Mouse (Mus musculus): ENCODE measurements around the gene Spata25.

Gene Spata25

GRCm38 (mm10) chr2:164787032-164787431, 41.3 kb downstream of the Spata25 start:
- no peak for DNase-seq (ENCODE audit: low read depth, low spot score)
- Histone ChIP-seq H3K27me3 (ENCODE audit: control insufficient read depth, insufficient read depth, low read length, poor library complexity, severe bottlenecking) (no peaks in the 10 kb centered on the region), H3K36me3 (ENCODE audit: control insufficient read depth, insufficient read depth, low read length, poor library complexity, severe bottlenecking) (no peaks in the 10 kb centered on the region; the same call in none of the 2 replicates)

GRCm38 (mm10) chr2:164786388-164786885, 41.9 kb downstream of the Spata25 start:
- Histone ChIP-seq H3K27me3 (ENCODE audit: control insufficient read depth, insufficient read depth, low read length, poor library complexity, severe bottlenecking) (no peaks in the 10 kb centered on the region), H3K36me3 (ENCODE audit: control insufficient read depth, insufficient read depth, low read length, poor library complexity, severe bottlenecking) (no peaks in the 10 kb centered on the region; the same call in 1 of the 2 replicates)
- DNase-seq (ENCODE audit: low read depth, low spot score), result no peak

GRCm38 (mm10) chr2:164785481-164786387, 42.6 kb downstream of the Spata25 start, which contains the start of gene Snx21:
TSS of gene Snx21 (plus strand) at chr2:164785823.
- DNase-seq (ENCODE audit: low read depth, low spot score), result peak; percentile 73
- no peaks in the 10 kb centered on the region; the same call in 1 of the 2 replicates for H3K36me3 ChIP-seq (ENCODE audit: control insufficient read depth, insufficient read depth, low read length, poor library complexity, severe bottlenecking)
- no peaks in the 10 kb centered on the region for H3K27me3 ChIP-seq (ENCODE audit: control insufficient read depth, insufficient read depth, low read length, poor library complexity, severe bottlenecking)

- no peaks in the 10 kb centered on the region; the same call in 1 of the 2 replicates for H3K36me3 ChIP-seq (ENCODE audit: control insufficient read depth, insufficient read depth, low read length, poor library complexity, severe bottlenecking)
- no peaks in the 10 kb centered on the region for H3K27me3 ChIP-seq (ENCODE audit: control insufficient read depth, insufficient read depth, low read length, poor library complexity, severe bottlenecking)
- DNase-seq (ENCODE audit: low read depth, low spot score), result no peak
Observed at GRCm38 (mm10) chr2:164784869-164785420, 43.4 kb downstream of the Spata25 start.

- Histone ChIP-seq H3K36me3 (ENCODE audit: control insufficient read depth, insufficient read depth, low read length, poor library complexity, severe bottlenecking) (no peaks in the 10 kb centered on the region; the same call in 1 of the 2 replicates), H3K27me3 (ENCODE audit: control insufficient read depth, insufficient read depth, low read length, poor library complexity, severe bottlenecking) (no peaks in the 10 kb centered on the region)
- DNase-seq (ENCODE audit: low read depth, low spot score), result peak; percentile 50
Observed at GRCm38 (mm10) chr2:164783926-164784581, 44.3 kb downstream of the Spata25 start.

- H3K27me3 ChIP-seq (ENCODE audit: control insufficient read depth, insufficient read depth, low read length, poor library complexity, severe bottlenecking), result no peaks in the 10 kb centered on the region
- no peaks in the 10 kb centered on the region for H3K36me3 ChIP-seq (ENCODE audit: control insufficient read depth, insufficient read depth, low read length, poor library complexity, severe bottlenecking)
- DNase-seq (ENCODE audit: low read depth, low spot score), result no peak
Observed at GRCm38 (mm10) chr2:164781876-164782275, 46.5 kb downstream of the Spata25 start.

GRCm38 (mm10) chr2:164779481-164780086, 48.8 kb downstream of the Spata25 start, which contains the start of gene Tnnc2:
TSS of gene Tnnc2 (minus strand) at chr2:164779967.
- no peak for DNase-seq (ENCODE audit: low read depth, low spot score)
- no peaks in the 10 kb centered on the region for H3K36me3 ChIP-seq (ENCODE audit: control insufficient read depth, insufficient read depth, low read length, poor library complexity, severe bottlenecking)
- no peaks in the 10 kb centered on the region for H3K27me3 ChIP-seq (ENCODE audit: control insufficient read depth, insufficient read depth, low read length, poor library complexity, severe bottlenecking)

GRCm38 (mm10) chr2:164778809-164779208, 49.5 kb downstream of the Spata25 start:
- H3K27me3 ChIP-seq (ENCODE audit: control insufficient read depth, insufficient read depth, low read length, poor library complexity, severe bottlenecking), result no peaks in the 10 kb centered on the region
- DNase-seq (ENCODE audit: low read depth, low spot score), result no peak
- no peaks in the 10 kb centered on the region for H3K36me3 ChIP-seq (ENCODE audit: control insufficient read depth, insufficient read depth, low read length, poor library complexity, severe bottlenecking)

GRCm38 (mm10) chr2:164778015-164778287, 50.4 kb downstream of the Spata25 start:
- no peak for DNase-seq (ENCODE audit: low read depth, low spot score)
- H3K27me3 ChIP-seq (ENCODE audit: control insufficient read depth, insufficient read depth, low read length, poor library complexity, severe bottlenecking), result no peaks in the 10 kb centered on the region
- H3K36me3 ChIP-seq (ENCODE audit: control insufficient read depth, insufficient read depth, low read length, poor library complexity, severe bottlenecking), result no peaks in the 10 kb centered on the region

- Histone ChIP-seq H3K36me3 (ENCODE audit: control insufficient read depth, insufficient read depth, low read length, poor library complexity, severe bottlenecking) (no peaks in the 10 kb centered on the region), H3K27me3 (ENCODE audit: control insufficient read depth, insufficient read depth, low read length, poor library complexity, severe bottlenecking) (no peaks in the 10 kb centered on the region)
- DNase-seq (ENCODE audit: low read depth, low spot score), result no peak
Observed at GRCm38 (mm10) chr2:164777246-164778014, 50.9 kb downstream of the Spata25 start.

GRCm38 (mm10) chr2:164776801-164777200, 51.5 kb downstream of the Spata25 start:
- Histone ChIP-seq H3K36me3 (ENCODE audit: control insufficient read depth, insufficient read depth, low read length, poor library complexity, severe bottlenecking) (no peaks in the 10 kb centered on the region), H3K27me3 (ENCODE audit: control insufficient read depth, insufficient read depth, low read length, poor library complexity, severe bottlenecking) (no peaks in the 10 kb centered on the region)
- DNase-seq (ENCODE audit: low read depth, low spot score), result no peak

All from splenic B cell, adult 2 months (primary cell).